Mouse (Mus musculus): ENCODE results near the gene Klhl7.

DNA sequence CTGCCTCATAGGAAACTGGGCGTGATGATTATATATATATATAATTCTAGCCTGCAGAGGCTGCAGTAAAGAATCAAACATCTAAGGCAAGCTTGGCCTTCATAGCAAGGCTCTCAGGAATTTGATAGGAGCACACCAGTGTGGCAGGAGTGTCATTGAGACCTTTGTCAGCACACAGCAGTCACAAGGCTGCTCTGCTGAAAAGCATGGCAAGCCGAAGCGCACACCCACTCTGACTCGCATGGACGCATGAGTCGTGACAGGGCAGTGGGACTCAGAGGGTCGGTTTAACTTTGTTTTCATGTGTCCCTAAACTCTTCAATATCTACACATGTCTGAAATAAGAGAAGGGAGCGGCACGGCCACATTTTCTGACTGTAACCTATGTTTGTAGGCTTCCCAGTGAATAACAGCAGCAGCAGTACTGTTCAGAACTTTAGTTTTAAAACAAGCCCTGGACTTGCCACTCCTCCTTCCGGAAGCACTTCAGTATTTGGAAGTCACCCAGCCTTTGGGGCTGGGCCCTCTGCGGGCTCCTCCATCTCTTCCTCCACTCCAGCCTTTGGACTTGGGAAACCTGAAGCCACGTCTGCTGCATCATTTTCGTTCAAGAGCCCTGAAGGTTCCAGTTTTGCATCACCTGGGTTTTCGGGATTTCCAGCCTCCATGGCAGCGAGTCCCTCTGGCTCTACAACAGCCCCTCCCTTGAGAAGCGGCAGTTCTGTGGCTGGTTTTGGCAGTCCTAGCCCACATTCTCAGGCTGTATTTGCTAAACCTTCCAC lies 81.3 kb downstream of the Klhl7 start:
- TF ChIP-seq CTCF (IDR thresholded peaks at IDR 0.05 in 2 of 3, conservative IDR thresholded peaks at IDR 0.05 in 1 of 3; ENCODE audit: control insufficient read depth in 1 of 3, insufficient read depth in 1 of 3, low read depth in 2 of 3, low read length in 3 of 3, poor library complexity in 1 of 3, severe bottlenecking in 1 of 3) (no peak), EP300 (IDR thresholded peaks at IDR 0.05; ENCODE audit: low read depth in 1 of 2, low read length in 2 of 2) (no peak), MYB (IDR thresholded peaks at IDR 0.05; ENCODE audit: low read depth, low read length) (no peak), POLR2A (IDR thresholded peaks at IDR 0.05; ENCODE audit: control insufficient read depth in 1 of 2, insufficient read depth in 1 of 2, low read depth in 1 of 2, low read length in 2 of 2, poor library complexity in 1 of 2) (no peak), ZC3H11A (IDR thresholded peaks at IDR 0.05; ENCODE audit: low read depth, low read length) (no peak), MXI1 (IDR thresholded peaks at IDR 0.05; ENCODE audit: low read depth, low read length) (no peak), MAFK (IDR thresholded peaks at IDR 0.05; ENCODE audit: borderline replicate concordance, low read depth, low read length) (no peak), SMC3 (IDR thresholded peaks at IDR 0.05; ENCODE audit: low read depth, low read length) (no peak), GATA1 (IDR thresholded peaks at IDR 0.05; ENCODE audit: low read depth, low read length) (no peak)
